Mouse (Mus musculus): ENCODE measurements around the gene F7. TPM values are rescaled to one million over a fixed set of nuclear protein-coding genes. Genes with fewer than 3 reads are reported as not detected.

Gene F7
- not detected for polyA plus RNA-seq (2017; shearing (Covaris generic))

- no peak for ATAC-seq
Observed at GRCm38 (mm10) chr8:13025487-13026224, at the start of gene F7. Gene F7 (plus strand): TSS chr8:13026034.

DNA sequence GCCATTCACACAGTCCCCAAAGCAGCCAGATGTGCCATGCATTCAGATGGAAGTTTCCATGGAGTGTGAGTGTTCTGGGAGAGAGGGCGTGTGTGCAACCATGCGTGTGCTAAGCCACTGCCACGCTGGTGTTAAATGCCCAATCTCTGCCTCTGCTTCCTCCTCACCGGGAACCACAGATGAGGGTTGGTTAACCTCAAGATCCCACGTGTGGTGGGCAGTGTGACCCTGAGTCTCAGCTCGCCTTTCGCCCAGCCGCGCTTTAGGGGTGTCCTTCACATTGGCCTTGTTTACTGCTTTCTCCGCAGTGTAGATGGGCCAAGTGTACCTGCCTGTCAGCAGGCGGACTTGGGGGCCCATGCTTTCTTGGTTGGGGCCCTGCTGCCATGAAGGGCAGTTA lies 49.5 kb upstream of the F7 start:
- no peak for ATAC-seq

DNA sequence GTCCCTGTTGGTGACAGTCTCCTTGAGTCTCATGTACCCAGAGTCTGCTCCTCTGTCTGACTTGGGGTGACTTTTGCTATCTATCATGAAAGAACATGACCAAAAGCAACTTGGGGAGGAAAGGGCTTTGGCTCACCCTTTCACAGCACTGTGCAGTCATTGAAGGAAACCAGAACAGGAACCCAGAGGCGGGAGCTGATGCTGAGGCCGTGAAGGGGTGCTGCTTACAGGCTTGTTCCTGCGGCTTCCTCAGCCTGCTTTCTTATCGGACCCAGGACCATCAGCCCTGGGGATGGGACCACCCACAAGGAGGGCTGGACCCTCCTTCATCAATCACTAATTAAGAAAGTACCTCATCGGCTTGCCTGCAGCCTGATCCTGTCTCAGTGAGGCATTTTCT lies 49.1 kb upstream of the F7 start:
- no peak for ATAC-seq

GRCm38 (mm10) chr8:12977325-12977724 lies 48.5 kb upstream of the F7 start:
- ATAC-seq = no peak

GRCm38 (mm10) chr8:12978308-12978707 lies 47.5 kb upstream of the F7 start:
- no peak for ATAC-seq

- ATAC-seq = peak; percentile 63
Observed at GRCm38 (mm10) chr8:12978726-12979125, 47.1 kb upstream of the F7 start.

DNA sequence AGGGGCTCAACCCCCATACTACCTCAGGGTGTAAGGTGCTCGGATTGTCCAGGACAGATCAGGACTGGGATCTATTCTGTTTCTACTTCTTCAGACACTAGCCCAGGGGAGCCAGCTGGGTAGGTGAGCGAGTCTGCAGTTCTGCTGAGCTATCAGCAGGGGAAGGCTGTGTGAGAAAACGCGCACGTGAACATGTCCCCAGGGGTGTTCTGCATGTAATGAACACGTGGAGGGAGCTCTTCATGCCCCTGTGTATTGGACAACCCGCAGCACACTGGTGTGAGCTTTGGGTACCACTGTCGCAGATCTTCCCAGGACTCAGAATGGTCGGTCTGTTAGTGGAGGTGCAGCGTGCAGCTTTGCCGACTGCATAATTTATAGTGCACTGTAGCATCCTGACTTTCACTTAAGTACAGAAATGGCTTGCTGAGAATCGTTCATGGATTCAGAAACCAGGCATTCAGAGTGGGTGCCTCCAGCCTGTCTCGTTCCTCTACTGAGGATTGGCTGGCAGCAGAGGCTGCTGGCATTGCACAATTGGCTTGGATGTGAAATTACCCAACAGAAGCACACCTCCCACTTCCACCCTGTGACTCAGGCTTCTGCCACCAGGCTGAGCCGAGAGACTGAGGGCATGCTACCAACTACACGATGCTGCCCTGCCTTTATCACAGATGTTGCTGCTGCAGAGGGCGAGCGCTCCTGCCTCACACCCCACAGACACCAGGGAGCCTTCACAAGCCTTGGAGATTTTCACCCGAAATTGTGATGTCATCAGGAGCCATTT lies 42.0 kb upstream of the F7 start:
- ATAC-seq = no peak

GRCm38 (mm10) chr8:12984601-12985243 lies 41.1 kb upstream of the F7 start:
- no peak for ATAC-seq

DNA sequence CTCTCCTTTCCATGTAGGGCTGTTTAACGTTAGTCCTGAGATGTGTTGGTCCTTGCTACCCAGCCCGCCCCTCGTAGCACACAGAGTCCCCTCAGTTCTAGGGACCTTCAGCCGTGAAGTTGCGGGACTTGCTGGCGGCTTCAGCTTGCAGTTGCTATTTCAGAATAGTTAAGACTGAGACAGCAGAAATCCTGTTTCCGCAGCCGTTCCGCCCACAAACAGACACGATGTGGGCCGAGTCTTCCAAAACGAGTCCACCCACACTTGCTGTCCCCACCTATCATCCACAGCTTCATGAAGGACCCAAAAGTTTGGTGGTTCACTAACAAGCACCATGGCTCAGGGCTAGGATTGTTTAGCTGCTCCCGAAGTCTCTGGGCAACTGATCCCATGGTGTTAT lies 40.6 kb upstream of the F7 start:
- ATAC-seq = no peak

GRCm38 (mm10) chr8:12987571-12987970 lies 38.3 kb upstream of the F7 start:
- ATAC-seq = no peak

DNA sequence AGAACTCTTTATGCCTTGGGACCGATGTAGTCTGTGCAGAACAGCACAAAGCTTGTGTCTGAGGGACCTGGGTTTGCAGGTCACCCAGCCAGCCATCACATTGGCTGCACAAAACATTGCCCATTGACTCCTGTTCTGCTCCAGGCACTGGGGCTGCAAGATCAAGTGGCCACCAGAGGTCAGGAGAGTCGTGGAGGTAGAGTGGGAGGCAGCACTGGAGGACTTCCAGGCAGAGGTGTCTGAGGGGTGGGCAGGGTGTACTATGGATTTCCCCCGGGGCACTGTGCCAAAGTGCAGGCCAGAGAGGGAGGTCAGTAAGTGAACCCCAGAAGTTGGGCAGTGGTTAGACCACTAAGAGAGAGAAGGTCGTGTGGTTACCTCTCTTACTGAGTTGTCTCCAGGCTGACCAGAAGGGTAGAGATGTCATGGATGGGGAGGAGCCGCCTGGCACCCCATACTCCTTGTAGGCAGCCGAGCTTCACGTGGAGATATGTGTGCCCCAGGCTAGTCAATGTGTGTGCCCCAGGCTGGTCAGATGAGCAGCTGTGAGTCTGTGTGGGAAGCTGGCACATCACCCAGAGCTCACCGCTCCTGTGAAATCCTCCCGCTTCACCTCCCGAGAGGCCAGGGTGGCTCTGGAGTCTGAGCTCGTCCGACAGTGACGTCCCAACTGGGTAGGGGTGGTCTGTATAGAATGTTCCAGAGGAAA lies 37.0 kb upstream of the F7 start:
- ATAC-seq = no peak

GRCm38 (mm10) chr8:12991411-12991810 lies 34.4 kb upstream of the F7 start:
- ATAC-seq = no peak

DNA sequence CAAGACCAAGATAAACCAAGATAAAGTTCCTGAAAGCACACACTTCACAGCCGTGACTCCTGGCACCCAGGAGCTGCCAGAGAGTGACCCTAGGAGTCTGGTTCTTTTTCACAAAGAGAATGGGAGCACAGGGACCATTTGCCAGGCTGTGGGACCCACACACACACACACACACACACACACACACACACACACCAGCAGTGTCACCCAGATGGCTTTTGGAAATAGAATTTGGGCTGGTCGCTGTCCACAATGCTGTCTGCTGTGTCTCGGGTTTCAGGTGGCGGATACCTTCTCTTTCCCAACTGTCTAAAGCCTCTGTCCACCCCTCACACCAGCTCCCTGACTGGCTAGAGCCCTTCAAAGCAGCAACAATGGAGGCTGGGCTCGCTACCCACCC lies 31.4 kb upstream of the F7 start:
- ATAC-seq = no peak

GRCm38 (mm10) chr8:12995481-12995880 lies 30.4 kb upstream of the F7 start:
- ATAC-seq = no peak

DNA sequence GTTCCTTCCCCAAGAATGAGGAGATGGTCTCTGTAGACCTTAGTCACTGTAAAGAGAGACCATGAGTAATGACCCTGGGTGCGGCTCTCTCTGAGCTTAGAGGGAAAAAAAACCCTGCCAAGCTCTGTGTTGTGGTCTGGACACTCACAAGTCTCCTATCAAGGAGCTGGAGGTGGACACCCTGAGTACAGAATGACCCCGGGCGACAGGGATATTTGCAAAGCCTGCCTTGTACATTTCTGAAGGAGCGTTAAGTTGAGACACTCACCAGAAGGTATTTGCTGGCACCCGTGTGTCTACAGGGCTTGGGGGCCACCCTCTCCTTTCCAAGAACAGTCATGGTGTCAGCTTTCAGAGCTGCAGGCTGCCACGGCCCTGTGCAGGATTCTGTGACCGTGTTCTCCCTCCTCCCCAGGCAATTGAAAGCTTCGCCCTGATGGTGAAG lies 29.0 kb upstream of the F7 start:
- no peak for ATAC-seq

DNA sequence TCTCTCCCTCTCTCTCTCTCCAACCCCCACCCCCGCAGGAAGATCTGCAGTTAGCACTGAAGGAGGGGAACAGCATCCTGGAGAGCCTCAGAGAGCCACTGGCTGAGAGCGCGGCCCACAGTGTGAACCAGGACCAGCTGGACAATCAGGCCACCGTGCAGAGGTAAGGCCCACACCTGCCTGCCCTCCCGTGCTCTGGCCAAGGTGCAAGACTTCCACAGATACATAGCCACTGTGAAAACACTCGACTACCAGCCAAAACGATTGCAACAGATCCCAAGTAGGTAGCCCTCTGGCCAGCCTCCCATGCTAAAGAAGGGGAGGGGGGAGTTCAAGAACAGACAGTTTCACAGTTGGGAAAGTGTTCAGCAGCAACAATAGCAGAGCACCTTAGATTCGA lies 27.5 kb upstream of the F7 start:
- ATAC-seq = no peak

- no peak for ATAC-seq
Observed at GRCm38 (mm10) chr8:12999793-13000192, 26.0 kb upstream of the F7 start.

GRCm38 (mm10) chr8:13007458-13007857 lies 18.4 kb upstream of the F7 start:
- no peak for ATAC-seq

DNA sequence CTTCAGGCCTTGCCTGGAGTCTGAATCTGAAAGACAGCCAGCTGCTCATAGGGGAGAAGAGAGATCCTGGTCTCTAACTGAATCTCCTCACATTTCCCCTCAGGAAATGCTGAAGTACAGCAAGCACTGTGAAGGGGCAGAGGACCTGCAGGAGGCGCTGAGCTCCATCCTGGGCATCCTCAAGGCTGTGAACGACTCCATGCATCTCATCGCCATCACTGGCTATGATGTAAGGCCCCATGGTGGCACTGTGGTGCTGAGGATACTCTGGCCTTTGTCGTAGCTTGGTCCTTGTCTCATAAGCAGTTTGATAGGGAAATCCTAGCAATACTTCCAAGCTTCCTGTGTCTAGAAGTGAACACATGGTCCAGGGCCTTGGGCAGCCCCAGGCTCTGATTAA lies 15.5 kb upstream of the F7 start:
- no peak for ATAC-seq

GRCm38 (mm10) chr8:13019560-13019959 lies 6.3 kb upstream of the F7 start:
- no peak for ATAC-seq

GRCm38 (mm10) chr8:13021830-13022229 lies 4.0 kb upstream of the F7 start:
- ATAC-seq = no peak

DNA sequence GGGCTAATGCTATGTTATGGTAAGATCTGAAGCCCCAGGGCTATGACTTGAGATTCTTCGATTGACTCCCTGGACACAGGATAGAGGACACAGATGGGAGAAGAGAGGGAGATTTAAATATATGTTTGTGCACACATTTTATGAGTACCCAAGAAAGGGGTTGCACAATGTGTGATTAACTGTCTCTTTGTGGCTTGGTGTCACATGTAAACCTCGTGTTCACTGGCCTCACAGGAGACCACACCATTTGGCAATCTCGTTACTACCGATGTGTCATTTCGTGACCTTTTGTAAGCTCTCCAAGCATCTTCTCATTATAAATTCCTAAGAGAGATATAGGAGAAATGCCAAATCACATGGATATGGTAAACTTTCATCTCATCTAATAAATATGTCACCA lies 1.8 kb downstream of the F7 start:
- ATAC-seq = no peak

- no peak for ATAC-seq
Observed at GRCm38 (mm10) chr8:13028482-13028881, 2.6 kb downstream of the F7 start.
